Mouse (Mus musculus) embryonic stem cell, embryonic (primary cell): ENCODE results near the gene Olfr1025-ps1.

Experiments used
- CTCF ChIA-PET, 4 experiments: fragments of 300-600 bp in 2 of 4; fragments of 350-600 bp in 2 of 4; sonication (Branson Sonifier 250); formaldehyde crosslinking; loops; one replicate each; lab custom pipeline; 2022; ENCODE audit warnings: inconsistent platforms in 2 of 4; lab: Charles Lee
- POLR2A ChIA-PET, 4 experiments: fragments of 300-600 bp in 2 of 4; fragments of 350-600 bp in 2 of 4; sonication (Branson Sonifier 250); formaldehyde crosslinking; loops; one replicate each; lab custom pipeline; 2022; ENCODE audit warnings: antibody characterized with exemption in 4 of 4, inconsistent platforms in 1 of 4; lab: Charles Lee

Olfr1025-ps1 gene

DNA sequence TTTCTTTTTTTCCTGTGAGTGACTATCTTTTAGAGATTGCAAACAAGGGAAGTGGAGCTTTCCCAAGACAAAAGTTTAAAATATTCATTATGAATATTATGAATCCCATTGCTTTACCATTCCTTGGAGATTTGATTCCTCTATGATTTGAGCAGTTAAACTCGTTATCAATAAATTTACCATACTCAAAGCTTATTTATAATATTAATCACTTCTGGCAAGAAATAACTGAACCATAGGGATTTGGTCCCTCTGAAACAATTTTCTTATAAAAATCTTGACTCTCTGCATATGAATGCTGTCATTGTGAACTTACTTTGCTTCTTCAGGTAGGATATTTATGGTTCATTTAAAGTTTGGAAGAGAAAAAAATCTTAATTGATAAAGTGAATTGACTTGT is at the start of gene Olfr1025-ps1:
TSS of gene Olfr1025-ps1 (plus strand) at position 301 of the 400 bp plus-strand sequence.
- ChIA-PET POLR2A (no interaction called here), CTCF (no interaction called here)

DNA sequence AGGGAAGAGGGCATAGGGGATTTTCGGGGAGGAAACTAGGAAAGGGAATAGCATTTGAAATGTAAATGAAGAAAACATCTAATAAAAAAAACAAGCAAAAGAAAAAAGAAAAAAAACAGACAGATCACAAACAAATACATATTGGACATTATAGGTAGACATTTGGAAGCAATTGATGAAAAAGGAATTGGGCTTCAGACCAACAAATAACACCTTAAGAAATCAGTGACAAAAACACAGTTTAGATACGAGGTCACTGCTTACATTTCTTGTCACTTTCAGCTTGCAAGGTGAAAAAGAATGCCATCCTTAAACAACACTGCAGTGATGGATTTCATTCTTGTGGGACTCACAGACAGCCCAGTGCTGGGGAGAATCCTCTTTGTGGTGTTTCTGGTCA is 46.7 kb upstream of the Olfr1025-ps1 start, which contains the start of gene Olfr1022:
TSS of gene Olfr1022 (plus strand) at position 301 of the 400 bp plus-strand sequence.
- ChIA-PET CTCF (no interaction called here), POLR2A (no interaction called here)

DNA sequence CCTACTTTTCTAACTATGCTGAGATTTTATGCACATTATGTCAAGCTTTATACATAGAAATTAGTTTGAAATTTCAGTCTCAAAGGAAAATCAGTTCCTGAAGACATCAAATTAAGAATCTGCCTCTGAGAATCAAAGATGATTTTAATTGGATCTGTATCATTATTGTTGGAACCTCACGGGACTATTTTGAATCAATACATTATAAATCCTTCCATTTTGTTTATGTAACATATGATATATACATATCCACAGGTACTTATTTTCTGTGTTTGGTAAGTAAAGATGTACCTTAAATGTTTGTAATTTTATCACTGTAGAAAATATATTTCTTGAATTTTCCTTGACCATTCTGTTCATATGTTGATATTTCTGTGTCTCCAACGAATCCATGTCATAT is 29.7 kb upstream of the Olfr1025-ps1 start, which contains the start of gene Olfr1023:
TSS of gene Olfr1023 (plus strand) at position 301 of the 400 bp plus-strand sequence.
- ChIA-PET CTCF (no interaction called here), POLR2A (no interaction called here)

DNA sequence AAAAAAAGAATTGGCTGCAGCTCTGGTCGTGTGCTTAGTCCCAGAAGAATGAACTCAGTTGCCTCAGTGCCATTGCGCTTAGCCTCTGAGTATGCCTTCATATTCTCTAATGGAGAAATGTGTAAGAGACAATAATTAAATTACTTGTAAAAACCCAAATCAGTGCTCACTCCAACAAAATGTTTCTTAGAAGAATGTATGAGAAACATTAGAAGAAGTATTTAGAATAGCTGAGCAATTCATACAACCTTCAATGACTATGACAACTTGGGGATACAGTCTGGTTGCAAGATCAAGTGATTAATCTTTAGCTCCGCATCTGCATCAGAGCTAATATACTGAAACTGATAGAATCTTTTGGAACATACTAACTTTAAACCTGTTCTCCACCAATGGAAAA is 10.0 kb upstream of the Olfr1025-ps1 start, which contains the start of gene Olfr1024:
TSS of gene Olfr1024 (minus strand) at position 101 of the 400 bp plus-strand sequence.
- ChIA-PET POLR2A (no interaction called here), CTCF (no interaction called here)

DNA sequence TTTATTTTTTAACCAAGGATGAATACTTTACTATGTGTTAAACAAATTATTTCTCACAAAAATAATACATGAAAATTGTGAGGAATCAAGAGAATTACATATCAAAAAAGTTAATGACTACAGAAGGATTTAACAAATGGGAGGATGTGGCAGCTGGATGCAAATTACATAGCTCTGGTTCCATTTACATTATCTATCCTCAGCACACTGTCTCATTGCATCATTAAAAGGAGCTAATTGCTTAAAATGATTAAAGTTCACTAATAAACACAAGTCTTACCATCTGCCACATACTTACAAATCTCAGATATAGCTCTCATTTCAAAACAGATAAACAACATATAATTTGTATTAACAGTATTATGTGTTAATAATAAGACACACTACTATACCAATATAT is 1.8 kb upstream of the Olfr1025-ps1 start:
- POLR2A ChIA-PET: interaction anchor here in 1 of 4 experiments (1.3 kb wide), 1 partner anchor 144 kb away, joined by 3 read pairs; no protein-coding TSS in a partner anchor
- CTCF ChIA-PET: no interaction called here

DNA sequence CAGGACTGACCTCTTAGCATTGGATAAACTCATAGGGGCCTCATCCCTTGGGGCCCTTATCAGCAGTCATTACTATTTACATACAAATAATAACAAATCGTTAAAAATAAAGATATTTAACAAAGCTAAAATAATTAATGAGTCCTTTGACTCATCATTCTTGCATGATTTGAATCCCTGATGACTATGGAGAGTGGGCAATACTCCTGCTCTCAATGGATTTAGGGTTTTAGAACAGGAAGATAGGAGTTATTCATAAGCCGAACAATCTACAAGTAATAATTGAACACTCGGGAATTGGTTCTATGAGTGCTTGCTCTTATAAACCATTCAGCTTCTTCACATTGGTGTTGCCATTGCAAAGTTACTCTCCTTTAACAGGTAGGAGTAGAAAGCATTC is 6.3 kb downstream of the Olfr1025-ps1 start, which contains the start of gene Olfr1026:
TSS of gene Olfr1026 (plus strand) at position 301 of the 400 bp plus-strand sequence.
- POLR2A ChIA-PET: no interaction called here

DNA sequence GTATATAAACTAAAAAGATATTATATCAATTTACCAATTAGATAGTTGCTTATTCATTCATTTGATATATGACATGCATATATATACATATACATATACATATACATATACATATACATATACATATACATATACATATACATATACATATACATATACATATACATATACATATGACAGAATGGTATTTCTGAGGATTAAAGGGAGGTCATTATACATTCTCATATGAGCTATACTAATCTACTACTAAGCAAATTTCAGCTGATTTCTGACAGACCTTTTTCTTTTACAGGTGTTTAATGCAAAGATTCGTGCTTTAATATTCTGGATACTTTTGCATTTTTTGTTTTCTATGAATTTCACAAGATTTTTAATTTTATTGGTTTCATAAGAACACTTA is 35.1 kb downstream of the Olfr1025-ps1 start, which contains the start of gene Olfr1028:
TSS of gene Olfr1028 (plus strand) at position 301 of the 400 bp plus-strand sequence.
- ChIA-PET CTCF (no interaction called here), POLR2A (no interaction called here)

More for the DNA sequence above, 6.3 kb downstream of the Olfr1025-ps1 start, which contains the start of gene Olfr1026:
- CTCF ChIA-PET: no interaction called here
